Mouse (Mus musculus) cerebellum, adult (tissue): ENCODE data around the gene Secisbp2l.

ENCODE experiments used
- ATAC-seq: cut with Nextera tagmentation; 2 replicates; pipeline ENCODE4 v1.9.2; 2017; ENCODE audit warnings: mild to moderate bottlenecking, moderate library complexity, mixed read lengths; ENCODE audit not compliant: insufficient number of reproducible peaks, low FRiP score, low TSS enrichment

The Secisbp2l gene

DNA sequence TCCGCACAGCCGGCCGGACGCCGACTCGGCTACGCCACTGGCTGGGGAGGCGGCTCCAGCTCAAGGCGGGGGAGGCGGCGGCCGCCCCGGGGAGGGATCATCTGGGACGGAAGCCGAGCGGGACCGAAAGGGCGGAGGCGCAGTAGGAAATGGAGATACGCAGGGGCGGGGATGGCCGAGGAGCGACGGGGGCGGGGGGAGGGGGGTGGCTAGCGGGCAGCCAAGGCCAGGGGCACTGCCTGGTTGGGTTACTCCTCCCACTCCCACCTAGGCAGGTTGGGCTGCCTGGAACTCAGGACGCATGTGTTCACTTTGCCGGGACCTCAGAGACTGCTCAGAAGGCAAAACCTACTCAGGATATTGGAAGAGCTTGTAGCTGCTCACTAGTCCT is at the start of gene Secisbp2l:
Gene Secisbp2l, minus strand, starts transcription at position 152 of the 391 bp plus-strand sequence.
- peak; percentile 94 for ATAC-seq

DNA sequence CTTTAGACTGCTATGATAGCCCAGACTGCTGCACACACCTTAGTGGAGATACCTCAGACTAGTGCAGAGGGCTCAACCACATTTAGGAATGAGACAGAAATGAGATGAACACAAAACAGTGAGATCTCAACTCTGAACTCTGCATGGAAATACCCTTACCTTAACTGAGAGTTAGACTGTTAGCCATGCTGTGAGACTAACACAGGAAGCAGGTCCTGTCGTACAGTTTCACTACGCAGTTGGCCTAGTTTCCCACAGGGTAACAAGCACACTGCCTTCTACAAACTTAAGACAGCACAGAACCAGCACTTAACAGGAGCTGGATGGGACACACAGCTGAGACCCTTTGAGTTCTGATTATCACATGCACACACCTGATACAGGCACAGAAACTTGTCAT is 47.3 kb upstream of the Secisbp2l start:
- no peak for ATAC-seq

DNA sequence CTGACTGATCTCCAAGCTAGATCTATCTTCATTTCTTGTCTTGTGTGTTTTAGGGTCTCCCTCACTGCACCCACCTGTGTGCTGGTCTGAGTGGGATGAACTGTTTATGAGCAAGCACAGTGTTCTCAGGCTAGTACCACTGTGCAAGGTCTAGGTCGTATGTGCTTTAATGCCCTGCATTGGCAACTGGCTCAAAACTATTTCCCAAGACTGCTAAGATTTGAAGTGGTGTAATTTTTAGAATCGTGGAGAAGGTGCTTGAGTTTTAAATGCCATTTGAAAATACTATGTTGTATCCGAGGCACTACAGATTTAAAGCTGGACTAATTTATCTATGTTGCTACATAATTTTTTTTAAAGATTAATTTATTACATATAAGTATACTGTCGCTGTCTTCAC is 45.2 kb upstream of the Secisbp2l start:
- ATAC-seq: no peak

- ATAC-seq: no peak
These were observed 43.5 kb upstream of the Secisbp2l start for GRCm38 (mm10) chr2:125826201-125826600.

DNA sequence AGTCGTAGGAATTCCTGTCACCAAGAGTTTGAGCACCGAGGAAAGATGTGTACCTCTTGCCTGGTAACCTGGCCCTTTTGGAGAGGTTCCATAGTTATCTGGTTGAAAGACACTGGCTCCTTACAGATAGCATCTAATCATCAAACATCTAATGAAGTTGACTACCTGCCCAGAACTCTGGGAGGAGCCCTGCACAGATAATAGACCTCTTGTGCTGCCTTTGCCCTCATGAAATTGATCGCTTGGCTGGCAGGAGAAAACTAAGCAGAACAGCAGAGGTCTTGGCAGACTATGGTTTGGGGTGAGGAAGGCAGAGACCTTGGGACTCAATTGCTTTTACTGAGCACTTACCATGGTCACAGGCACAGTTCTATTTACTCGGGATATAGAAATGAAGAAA is 37.7 kb upstream of the Secisbp2l start:
- no peak for ATAC-seq

DNA sequence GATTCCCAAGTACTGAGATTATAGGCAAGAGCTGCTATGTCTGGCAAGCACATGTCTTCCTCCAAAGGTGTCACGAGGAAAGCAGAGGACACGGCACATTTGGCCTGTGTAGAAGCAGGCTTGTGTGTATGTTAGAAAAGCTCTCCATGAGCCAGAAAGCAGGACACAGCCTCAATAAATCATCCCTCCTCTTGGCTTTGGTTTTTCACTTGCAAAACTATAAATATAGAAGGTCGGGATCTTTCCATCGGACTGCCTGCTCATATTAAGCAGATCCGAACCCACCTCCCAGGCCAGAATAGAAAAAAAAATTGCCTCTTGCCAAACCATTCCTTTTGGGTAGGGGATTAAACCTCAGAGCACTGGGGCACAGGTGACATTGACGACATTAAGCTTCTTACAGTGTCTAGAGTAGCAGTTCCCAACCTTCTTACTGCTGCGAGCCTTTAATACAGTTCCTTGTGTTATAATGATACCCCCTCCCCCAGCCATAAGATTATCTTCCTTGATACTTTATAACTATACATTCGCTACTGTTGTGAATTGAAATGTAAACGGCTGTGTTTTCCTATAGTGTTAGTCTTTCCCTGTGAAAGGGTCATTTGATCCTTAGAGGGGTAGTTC is 31.4 kb upstream of the Secisbp2l start:
- no peak for ATAC-seq

- no peak for ATAC-seq
These were observed 28.7 kb upstream of the Secisbp2l start for GRCm38 (mm10) chr2:125811332-125811731.

DNA sequence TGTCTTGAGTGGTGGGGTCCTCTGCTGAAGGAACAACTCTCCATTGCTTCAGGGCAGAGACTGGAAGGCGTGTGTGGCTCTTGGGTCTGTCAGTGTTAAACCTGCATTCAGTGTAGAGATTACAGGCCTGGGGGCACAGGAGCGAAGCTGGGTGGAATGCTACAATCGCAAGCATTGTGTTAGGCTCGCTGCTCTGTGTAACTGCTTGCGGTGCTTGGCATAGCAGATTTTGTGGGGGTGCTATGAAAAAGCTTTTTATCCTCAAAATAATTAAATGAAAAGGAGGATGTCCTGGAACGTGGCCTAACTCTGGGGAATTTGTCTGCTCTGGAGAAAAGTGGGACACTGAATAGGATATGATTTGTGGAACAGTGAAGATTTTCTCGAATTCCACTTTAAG is 26.9 kb upstream of the Secisbp2l start:
- ATAC-seq: no peak

- no peak for ATAC-seq
These were observed 23.2 kb upstream of the Secisbp2l start for GRCm38 (mm10) chr2:125805826-125806225.

- ATAC-seq: no peak
These were observed 19.3 kb upstream of the Secisbp2l start for GRCm38 (mm10) chr2:125801947-125802346.

GRCm38 (mm10) chr2:125801038-125801437 is 18.4 kb upstream of the Secisbp2l start:
- ATAC-seq: no peak

DNA sequence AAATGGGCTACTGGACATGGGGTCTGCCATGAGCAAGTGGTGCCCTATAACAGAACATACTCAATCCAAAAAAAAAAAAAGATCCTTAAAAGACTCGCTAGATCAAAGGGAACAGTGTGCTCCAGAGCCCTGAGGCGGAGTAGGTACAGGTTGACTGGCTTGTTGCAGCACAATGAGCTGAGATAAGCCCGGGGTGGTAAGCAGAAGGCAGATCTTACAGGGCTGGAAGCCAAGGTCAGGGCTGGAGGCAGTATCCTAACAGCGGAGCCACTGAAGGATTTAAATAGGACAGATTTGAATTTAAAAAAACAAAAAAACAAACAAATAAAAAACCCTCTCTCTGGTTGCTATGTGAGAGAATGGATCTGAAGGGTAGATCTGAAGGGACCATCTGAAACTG is 17.8 kb upstream of the Secisbp2l start:
- ATAC-seq: no peak

DNA sequence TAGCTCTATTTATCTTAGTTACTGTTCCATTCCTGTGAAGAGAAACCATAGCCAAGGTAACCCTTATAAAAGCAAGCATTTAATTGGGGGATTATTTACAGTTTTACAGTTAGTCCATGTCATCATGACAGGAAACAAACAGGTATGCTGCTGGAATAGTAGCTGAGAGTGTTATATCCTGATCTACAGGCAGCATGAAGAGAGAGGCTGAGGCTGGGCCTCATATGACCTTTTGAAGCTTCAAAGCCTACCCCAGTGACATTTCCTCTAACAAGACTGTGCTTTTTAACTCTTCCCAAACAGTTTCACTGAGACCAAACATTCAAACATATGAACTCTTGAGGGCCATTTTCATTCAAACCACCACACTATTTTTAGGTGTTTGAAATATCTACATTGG is 15.2 kb upstream of the Secisbp2l start:
- ATAC-seq: no peak

DNA sequence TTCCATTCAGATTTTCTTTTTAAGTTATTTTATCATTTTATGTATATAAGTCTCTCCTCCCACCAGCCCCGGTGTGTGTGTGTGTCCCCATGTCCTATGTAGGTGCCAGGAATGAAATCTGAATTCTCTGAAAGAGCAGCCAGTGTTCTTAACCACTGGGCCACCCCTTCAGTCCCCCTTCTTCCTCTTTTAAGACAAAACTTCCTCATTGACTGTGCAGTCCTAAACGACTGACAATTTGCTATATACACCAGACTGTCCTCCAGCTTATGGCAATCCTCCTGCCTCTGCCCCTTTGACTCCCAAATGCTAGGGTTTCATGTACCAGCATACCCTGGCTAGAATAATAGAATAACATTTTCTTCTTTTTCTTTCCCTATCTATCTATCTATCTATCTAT is 12.4 kb upstream of the Secisbp2l start:
- no peak for ATAC-seq

DNA sequence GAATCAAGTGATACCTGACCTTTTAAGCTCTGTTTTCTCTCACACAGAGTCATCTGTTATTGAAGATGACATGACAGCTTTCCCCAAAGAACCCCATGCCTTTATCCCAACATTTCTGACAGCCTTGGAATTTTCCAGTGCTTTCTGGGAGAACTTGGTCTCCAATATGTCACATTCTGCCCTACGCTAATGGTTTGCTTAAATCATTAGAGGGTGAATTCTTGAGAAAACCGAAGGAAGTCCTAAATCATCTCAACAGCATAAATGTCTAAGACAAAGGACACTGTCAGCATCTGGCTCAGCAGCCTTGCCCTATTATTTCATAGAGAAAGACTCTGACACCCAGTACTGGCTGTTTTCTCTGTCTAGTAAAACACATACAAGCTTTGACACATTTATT is 11.5 kb upstream of the Secisbp2l start:
- ATAC-seq: no peak

- no peak for ATAC-seq
These were observed 10.2 kb upstream of the Secisbp2l start for GRCm38 (mm10) chr2:125792879-125793261.

DNA sequence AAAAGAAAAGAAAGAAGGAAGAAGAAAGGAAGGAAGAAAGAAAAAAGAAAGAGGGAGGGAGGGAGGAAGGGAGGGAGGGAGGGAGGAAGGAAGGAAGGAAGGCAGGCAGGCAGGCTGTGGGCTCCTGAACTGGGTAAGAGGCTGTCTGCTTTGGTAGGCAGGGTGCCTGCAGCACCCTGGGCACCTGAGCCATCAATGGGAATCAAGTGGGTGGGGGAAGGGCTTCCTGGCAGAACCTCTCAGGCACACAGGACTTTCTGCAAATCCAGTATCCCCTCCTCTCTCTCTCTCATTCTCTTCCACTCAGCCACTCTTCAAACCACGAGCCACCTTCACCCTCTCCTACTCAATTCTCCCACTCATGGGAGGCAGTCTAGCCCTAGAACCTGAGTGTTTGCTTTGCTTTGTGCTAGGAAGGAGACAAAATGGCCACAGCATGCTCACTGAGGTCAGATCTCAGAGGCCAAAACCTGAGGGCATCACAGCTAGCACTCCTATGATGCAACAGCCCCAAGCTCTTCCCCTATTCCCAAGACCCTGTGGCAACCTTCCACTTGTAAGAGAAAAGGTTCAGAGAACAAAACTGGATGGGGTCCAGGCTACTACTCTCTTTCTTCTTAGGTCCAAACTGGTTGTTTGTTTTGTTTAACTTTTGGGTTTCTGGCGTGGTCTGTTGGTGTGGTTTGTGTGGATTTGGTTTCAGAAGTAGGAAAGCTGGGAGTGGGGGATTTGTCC is 9.6 kb upstream of the Secisbp2l start:
- no peak for ATAC-seq

- ATAC-seq: no peak
These were observed 8.8 kb upstream of the Secisbp2l start for GRCm38 (mm10) chr2:125791485-125791885.

GRCm38 (mm10) chr2:125790242-125790641 is 7.6 kb upstream of the Secisbp2l start:
- no peak for ATAC-seq

DNA sequence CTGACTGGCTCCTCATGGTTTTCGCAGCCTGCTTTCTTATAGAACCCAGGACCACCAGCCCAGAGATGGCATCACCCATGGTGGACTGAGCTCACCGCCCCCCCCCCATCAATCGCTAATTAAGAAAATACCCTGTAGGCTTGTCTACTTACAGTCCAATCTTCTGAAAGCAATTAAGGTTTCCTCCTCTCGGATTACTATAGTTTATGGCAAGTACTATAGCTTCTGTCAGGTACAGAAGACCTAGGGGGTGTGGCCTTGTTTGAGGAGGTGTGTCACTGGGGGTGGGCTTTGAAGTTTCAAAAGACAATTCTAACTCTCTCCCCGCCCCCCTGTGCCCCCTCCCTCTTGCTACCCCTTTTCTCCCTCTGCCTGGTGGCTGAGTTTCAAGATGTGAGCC is 6.6 kb upstream of the Secisbp2l start:
- no peak for ATAC-seq

DNA sequence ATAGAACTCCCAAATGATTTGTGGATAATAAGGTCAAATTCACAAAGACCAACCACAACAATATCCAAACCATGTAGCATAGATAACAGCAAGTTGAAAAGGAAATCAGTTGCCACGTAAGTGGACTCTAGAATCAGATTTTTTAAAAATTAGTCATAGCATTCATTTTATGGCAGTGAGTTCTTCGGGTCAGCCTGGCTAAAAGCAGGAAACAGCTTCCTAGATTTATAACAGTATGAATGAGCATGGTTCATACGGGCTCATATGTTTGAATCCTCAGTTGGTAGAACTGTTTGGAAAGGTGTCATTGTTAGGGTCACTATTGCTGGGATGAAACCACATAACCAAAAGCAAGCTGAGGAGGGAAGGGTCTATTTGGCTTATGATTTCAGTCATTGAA is 6.1 kb upstream of the Secisbp2l start:
- ATAC-seq: no peak

DNA sequence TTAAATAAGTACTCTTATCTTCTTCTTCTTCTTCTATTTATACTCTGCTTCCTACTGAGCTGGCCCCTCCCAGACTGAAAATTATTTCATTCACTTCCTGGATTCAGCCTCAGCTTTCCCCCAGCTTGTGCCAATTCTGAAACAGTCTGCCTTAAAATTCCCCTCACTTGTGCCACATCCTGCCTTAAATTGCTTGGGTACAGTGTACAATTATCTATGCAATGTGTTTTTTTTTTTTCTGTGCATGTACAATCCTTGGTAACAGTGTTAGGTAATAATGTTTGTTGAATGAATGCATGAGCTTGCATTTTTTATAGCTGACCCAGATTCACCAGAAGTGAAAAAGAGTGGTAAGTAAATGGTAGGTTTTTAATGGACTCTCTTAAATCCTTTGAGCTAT is 5.7 kb upstream of the Secisbp2l start:
- no peak for ATAC-seq
